Mouse (Mus musculus) forebrain, embryonic 11.5 days (tissue): ENCODE measurements at regions not wholly inside any gene's neighbourhood (a gene's known extent, or its start where the extent isn't known, plus 50 kb on each side); places are given as distances from the start of the nearest gene placed in this dataset.

ENCODE experiments used
- ATAC-seq: fragments of 200-750 bp; cut with Nextera tagmentation; replicated peaks from 2 replicates; pipeline ENCODE4 v1.8.0; 2017; ENCODE audit warnings: moderate TSS enrichment; ENCODE audit not compliant: low FRiP score
- DNase-seq: peaks from one replicate; pipeline ENCODE4 v3.0.0-alpha.2; 2017; ENCODE audit warnings: low spot score
- H3K27ac ChIP-seq: fragments of 300-500 bp; sonication (generic); 2 replicates; pipeline ENCODE4 v1.5.1; 2014; ENCODE audit warnings: low read depth, low read length
- H3K27me3 ChIP-seq: fragments of 300-500 bp; sonication (generic); 2 replicates; pipeline ENCODE4 v1.6.1; 2014; ENCODE audit warnings: mild to moderate bottlenecking, low read length, mixed read lengths; ENCODE audit not compliant: control insufficient read depth, insufficient read depth
- H3K36me3 ChIP-seq: fragments of 300-500 bp; sonication (generic); 2 replicates; pipeline ENCODE4 v1.6.1; 2014; ENCODE audit warnings: mild to moderate bottlenecking, low read length, moderate library complexity, mixed read lengths; ENCODE audit not compliant: control insufficient read depth, insufficient read depth
- H3K4me1 ChIP-seq: fragments of 300-500 bp; sonication (generic); replicated peaks from 2 replicates; pipeline ENCODE4 v1.6.1; 2014; ENCODE audit warnings: low read length, mixed read lengths; ENCODE audit not compliant: control insufficient read depth, insufficient read depth
- H3K4me2 ChIP-seq: fragments of 300-500 bp; sonication (generic); 2 replicates; pipeline ENCODE4 v1.6.1; 2014; ENCODE audit warnings: low read depth, mild to moderate bottlenecking, low read length, moderate library complexity, mixed read lengths; ENCODE audit not compliant: severe bottlenecking
- H3K4me3 ChIP-seq: fragments of 300-500 bp; sonication (generic); 2 replicates; pipeline ENCODE4 v1.5.1; 2014; ENCODE audit warnings: low read depth, low read length
- H3K9ac ChIP-seq: fragments of 300-500 bp; sonication (generic); 2 replicates; pipeline ENCODE4 v1.6.1; 2014; ENCODE audit warnings: low read length
- H3K9me3 ChIP-seq: fragments of 300-500 bp; sonication (generic); 2 replicates; pipeline ENCODE4 v1.6.1; 2016; ENCODE audit warnings: low read length, mixed read lengths; ENCODE audit not compliant: control insufficient read depth
- WGBS: fragments of 180-500 bp; shearing (Covaris S2); extraction: QIAGEN DNeasy Blood & Tissue Kit; methylation state at CpG from one replicate; pipeline ENCODE4 v1.1.7; 2014; 5-methylcytosine and 5-hydroxymethylcytosine counted together

DNA sequence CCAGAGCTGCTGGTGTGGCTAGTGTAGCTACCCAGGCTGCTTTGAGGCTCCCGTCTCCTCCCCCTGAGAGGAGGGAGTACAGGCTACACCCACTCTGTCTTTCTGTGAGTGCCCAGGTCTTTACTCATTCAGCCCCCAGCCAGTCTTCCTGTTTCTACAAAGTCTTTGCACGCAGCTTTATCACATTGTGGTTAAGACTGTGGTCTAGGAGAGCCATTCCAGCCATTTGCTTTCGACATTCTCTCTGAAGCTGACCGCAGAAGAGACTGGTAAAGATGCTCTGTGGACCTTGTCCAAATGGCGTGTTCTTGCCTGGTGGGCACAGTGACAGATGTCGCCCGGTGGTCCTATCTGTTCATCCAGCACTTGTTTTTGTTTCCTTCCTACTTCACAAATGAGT lies 62.0 kb downstream of the Tpra1 start:
- Histone ChIP-seq H3K4me1 (peaks cover 18% of the 10 kb centered on the region), H3K4me3 (no peak overlapping the region), H3K36me3 (no peaks in the 10 kb centered on the region), H3K27ac (no peak overlapping the region), H3K9me3 (no peaks in the 10 kb centered on the region), H3K4me2 (no peak overlapping the region), H3K27me3 (no peaks in the 10 kb centered on the region), H3K9ac (no peak overlapping the region)
- ATAC-seq (no peak), DNase-seq (peak; percentile 35)
- 87% methylated on average over 7 of the region's 7 CpGs for WGBS

DNA sequence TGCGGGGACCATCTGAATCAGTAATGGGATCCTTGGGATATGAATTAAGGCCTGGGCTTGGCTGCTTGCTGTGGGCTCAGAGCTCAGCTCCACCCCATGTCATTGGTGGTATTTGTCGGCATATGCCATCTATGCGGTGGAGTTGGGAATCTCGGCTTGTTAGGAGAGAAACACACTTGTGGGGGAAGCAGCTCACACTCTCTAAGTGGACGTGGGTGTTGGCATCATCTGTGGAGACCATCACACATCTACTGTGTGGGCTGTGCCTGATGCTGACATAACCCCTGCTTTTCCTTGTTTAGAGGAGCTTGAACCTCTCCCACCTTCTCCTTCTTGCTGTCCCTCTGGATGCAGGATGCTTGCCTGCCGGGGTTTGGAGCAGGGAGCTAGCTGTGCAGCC lies 62.9 kb downstream of the Tpra1 start:
- H3K27ac ChIP-seq = 0 out of 2 replicates have a peak overlapping the region, but pooled peaks have one; percentile 41
- peaks cover 16% of the 10 kb centered on the region for H3K4me1 ChIP-seq
- no peak overlapping the region for H3K9ac ChIP-seq
- no peaks in the 10 kb centered on the region for H3K27me3 ChIP-seq
- WGBS = 82% methylated on average over 6 of the region's 6 CpGs
- DNase-seq (peak; percentile 42), ATAC-seq (no peak)
- no peaks in the 10 kb centered on the region for H3K36me3 ChIP-seq
- H3K9me3 ChIP-seq = no peaks in the 10 kb centered on the region
- no peak overlapping the region for H3K4me2 ChIP-seq
- H3K4me3 ChIP-seq = no peak overlapping the region

DNA sequence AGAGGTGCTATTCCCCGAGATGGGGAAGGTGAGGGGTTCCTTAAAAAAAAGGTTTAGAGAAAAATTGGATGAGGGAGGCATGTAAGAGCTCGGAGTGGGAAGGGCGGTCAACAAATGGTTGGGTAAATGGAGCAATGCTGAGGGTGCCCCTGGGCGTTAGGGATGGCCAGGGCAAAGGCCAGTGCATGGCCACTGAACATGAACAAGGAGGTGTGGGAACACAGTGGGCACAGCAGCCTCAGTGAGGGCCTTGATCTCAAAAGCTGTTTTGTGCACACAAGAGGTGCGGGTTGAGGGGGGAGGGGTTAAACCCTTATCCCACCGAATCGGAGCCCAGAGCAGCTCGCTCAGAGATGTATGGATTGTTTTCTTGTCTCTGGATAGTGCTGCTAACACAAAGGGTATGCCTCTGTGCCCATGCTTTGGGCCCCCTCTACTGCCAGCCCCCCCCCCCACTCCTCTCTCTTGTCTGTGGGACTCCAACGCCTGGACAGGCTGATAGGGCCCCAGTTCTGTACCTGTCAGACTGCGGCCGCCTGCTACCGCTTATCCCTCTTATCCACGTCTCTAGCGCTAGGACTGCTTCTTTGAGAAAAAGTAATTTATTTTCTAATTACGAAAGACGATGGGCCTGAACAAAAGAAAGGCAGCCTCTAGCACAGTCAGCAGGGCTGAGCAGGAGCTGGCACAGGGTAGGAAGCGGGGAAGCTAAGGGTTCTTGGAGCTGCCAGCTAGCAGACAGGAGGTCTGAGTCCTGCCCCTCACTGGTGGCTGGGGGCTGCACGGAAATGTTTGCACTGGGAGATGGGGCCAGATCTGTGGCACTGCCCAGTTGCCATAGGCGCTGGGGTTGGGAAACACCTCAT lies 63.5 kb downstream of the Tpra1 start:
- 33% methylated on average over 19 of the region's 19 CpGs for WGBS
- peaks cover 14% of the 10 kb centered on the region for H3K4me1 ChIP-seq
- no peaks in the 10 kb centered on the region for H3K27me3 ChIP-seq
- peak overlapping the region; percentile 33 for H3K9ac ChIP-seq
- 0 out of 2 replicates have a peak overlapping the region, but pooled peaks have one; percentile 41 for H3K27ac ChIP-seq
- no peaks in the 10 kb centered on the region for H3K36me3 ChIP-seq
- H3K9me3 ChIP-seq = no peaks in the 10 kb centered on the region
- 0 out of 2 replicates have a peak overlapping the region, but pooled peaks have one; percentile 2 for H3K4me2 ChIP-seq
- peak; percentile 63; the same call in 1 of the 2 replicates for ATAC-seq
- DNase-seq = peak; percentile 61
- no peak overlapping the region for H3K4me3 ChIP-seq

DNA sequence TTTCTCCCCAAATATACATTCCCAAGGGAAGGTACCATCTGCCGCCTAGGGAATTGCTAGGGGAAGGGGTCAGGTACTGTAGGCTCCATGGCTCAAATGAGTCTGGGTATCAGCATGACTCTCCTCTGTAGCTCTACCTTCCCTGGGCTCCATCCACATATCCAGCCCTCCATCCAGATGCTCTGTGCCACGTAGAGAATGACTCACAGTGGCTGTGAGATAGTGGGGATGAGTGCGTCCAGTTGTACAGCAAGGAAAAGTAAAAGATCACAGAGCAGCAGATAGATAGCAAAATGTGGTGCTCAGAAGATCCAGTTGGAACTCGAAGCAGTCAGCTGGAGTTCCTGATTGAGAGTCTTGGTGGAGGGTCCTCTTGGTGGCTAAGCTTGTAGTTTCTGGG lies 64.5 kb downstream of the Tpra1 start:
- Histone ChIP-seq H3K36me3 (no peaks in the 10 kb centered on the region), H3K4me3 (no peak overlapping the region), H3K27me3 (no peaks in the 10 kb centered on the region), H3K9ac (no peak overlapping the region), H3K9me3 (no peaks in the 10 kb centered on the region), H3K4me1 (peaks cover 20% of the 10 kb centered on the region), H3K4me2 (no peak overlapping the region), H3K27ac (no peak overlapping the region)
- DNase-seq (peak; percentile 22), ATAC-seq (no peak)
- 81% methylated on average over 4 of the region's 4 CpGs for WGBS

DNA sequence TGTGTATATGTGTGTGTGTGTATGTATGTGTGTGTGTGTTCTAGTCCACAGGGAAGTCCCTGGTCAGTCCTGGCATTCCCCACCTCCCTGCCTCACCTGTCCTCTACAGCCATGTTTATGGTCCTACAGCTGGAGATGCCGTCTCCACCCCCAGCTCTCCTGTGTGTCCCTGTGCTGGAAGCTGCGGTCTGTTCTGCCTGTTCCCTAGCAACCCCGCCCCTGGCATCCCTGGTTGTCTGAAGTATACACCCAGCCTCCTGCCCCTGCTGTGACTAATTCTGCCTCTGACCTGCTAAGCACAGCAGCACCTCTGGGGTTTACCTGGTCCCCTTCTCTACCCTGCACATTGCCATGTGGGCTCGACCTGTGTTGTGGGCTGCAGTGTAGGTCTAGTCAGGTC lies 66.8 kb downstream of the Tpra1 start:
- Histone ChIP-seq H3K4me2 (no peak overlapping the region), H3K4me3 (no peak overlapping the region), H3K9ac (no peak overlapping the region), H3K4me1 (peaks cover 30% of the 10 kb centered on the region), H3K9me3 (no peaks in the 10 kb centered on the region), H3K36me3 (no peaks in the 10 kb centered on the region), H3K27me3 (no peaks in the 10 kb centered on the region), H3K27ac (no peak overlapping the region)
- no peak for ATAC-seq
- 57% methylated on average over 4 of the region's 4 CpGs for WGBS
- peak; percentile 52 for DNase-seq

DNA sequence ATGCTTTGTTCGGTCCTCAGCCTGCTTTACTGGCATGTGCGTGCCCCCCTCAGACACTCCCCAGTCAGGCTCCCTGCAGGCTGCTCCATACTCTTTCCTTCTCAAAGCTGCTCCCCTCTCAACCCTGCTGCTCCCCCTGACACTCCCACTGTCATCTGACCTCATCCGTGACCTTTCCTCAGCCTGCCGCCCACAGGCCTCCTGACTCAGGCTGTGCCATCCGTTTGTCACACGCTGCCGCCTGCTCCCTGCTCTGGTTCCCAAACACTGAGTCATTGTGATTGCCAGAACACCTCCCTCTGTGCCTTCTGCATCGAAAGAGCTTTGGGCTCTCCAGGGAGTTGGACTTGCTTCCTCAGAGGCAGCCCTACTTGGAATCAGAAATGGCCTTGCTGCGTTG lies 69.7 kb downstream of the Tpra1 start:
- DNase-seq = peak; percentile 48
- WGBS = 14% methylated on average over 9 of the region's 9 CpGs
- Histone ChIP-seq H3K4me1 (peaks cover 18% of the 10 kb centered on the region), H3K4me2 (no peak overlapping the region), H3K9me3 (no peaks in the 10 kb centered on the region), H3K27me3 (no peaks in the 10 kb centered on the region), H3K27ac (no peak overlapping the region), H3K36me3 (no peaks in the 10 kb centered on the region), H3K4me3 (no peak overlapping the region), H3K9ac (peak overlapping the region; percentile 16; the same call in 1 of the 2 replicates)
- ATAC-seq = no peak

DNA sequence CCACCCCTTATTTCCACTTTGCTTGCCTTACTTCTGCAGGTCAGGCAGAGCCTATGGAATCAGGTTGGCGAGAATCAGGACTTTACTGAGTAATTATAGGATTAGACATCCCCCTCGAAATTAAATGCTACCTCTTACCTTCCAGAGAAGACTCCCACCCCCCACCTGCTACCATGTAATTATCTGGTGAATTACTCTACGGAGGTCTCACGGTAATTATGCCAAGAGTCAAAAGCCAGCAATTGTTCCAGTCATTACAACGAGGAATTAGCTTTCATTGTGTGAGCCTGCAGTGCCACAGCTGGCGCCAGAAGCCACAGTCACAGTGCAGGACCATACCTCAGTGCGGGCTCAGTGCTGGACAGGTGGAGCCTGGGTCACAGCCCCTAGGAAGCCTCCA lies 72.4 kb downstream of the Tpra1 start:
- Histone ChIP-seq H3K9me3 (no peaks in the 10 kb centered on the region), H3K27me3 (peaks cover 2% of the 10 kb centered on the region; the same call in 1 of the 2 replicates), H3K4me2 (no peak overlapping the region), H3K9ac (no peak overlapping the region), H3K36me3 (no peaks in the 10 kb centered on the region), H3K4me3 (no peak overlapping the region), H3K27ac (no peak overlapping the region), H3K4me1 (peaks cover 20% of the 10 kb centered on the region)
- WGBS = 5% methylated on average over 7 of the region's 7 CpGs
- ATAC-seq = no peak
- DNase-seq = peak; percentile 43

DNA sequence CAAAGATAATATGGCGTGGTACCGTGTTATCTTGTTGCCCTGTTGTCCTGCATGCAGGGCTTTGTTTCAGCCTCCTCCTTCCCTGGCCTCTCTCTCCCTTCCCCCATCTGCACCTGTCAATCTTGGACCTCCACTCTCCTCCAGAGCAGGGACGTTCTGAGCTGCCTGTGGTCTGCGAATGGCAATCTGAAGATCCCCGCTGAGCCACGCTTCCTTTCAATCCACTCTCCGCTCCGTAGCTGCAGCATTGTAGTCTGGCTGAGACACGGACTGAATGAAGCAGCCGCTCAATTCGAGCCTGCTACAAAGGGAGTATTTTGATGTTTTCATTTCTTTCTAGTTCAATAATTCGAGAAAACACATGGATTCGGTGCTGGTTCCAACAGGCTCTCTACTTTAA lies 74.5 kb downstream of the Tpra1 start:
- WGBS = 3% methylated on average over 13 of the region's 13 CpGs
- Histone ChIP-seq H3K27me3 (peaks cover 2% of the 10 kb centered on the region; the same call in 1 of the 2 replicates), H3K27ac (peak overlapping the region; percentile 75), H3K4me3 (no peak overlapping the region), H3K36me3 (no peaks in the 10 kb centered on the region), H3K4me1 (peaks cover 18% of the 10 kb centered on the region), H3K9me3 (no peaks in the 10 kb centered on the region), H3K4me2 (peak overlapping the region; percentile 3), H3K9ac (peak overlapping the region; percentile 31; the same call in 1 of the 2 replicates)
- peak; percentile 51 for ATAC-seq
- peak; percentile 69 for DNase-seq
